Mouse (Mus musculus) hindbrain, embryonic 13.5 days (tissue): Measurements from ENCODE around the gene Mrpl53. TPM values are rescaled to one million over a fixed set of nuclear protein-coding genes. Genes with fewer than 3 reads are reported as not detected.

ENCODE experiments used
- ATAC-seq: fragments of 200-750 bp; cut with Nextera tagmentation; 2 replicates; pipeline ENCODE4 v1.8.0; 2017; ENCODE audit warnings: moderate TSS enrichment; ENCODE audit not compliant: low FRiP score
- H3K27ac ChIP-seq: fragments of 300-500 bp; sonication (generic); 2 replicates; pipeline ENCODE4 v1.5.1; 2015; ENCODE audit warnings: inconsistent platforms, mild to moderate bottlenecking, moderate library complexity
- H3K27me3 ChIP-seq: fragments of 300-500 bp; sonication (generic); 2 replicates; pipeline ENCODE4 v1.6.1; 2015; ENCODE audit warnings: mild to moderate bottlenecking, inconsistent platforms
- H3K36me3 ChIP-seq: fragments of 300-500 bp; sonication (generic); 2 replicates; pipeline ENCODE4 v1.6.1; 2015; ENCODE audit warnings: mild to moderate bottlenecking, inconsistent platforms
- H3K4me1 ChIP-seq: fragments of 300-500 bp; sonication (generic); replicated peaks from 2 replicates; pipeline ENCODE4 v1.6.1; 2015; ENCODE audit warnings: inconsistent platforms
- H3K4me2 ChIP-seq: fragments of 300-500 bp; sonication (generic); 2 replicates; pipeline ENCODE4 v1.6.1; 2015; ENCODE audit warnings: inconsistent platforms, mild to moderate bottlenecking, moderate library complexity
- H3K4me3 ChIP-seq: fragments of 300-500 bp; sonication (generic); 2 replicates; pipeline ENCODE4 v1.5.1; 2015; ENCODE audit warnings: mild to moderate bottlenecking, inconsistent platforms
- H3K9ac ChIP-seq: fragments of 300-500 bp; sonication (generic); 2 replicates; pipeline ENCODE4 v1.6.1; 2015; ENCODE audit warnings: mild to moderate bottlenecking, inconsistent platforms
- H3K9me3 ChIP-seq: fragments of 300-500 bp; sonication (generic); 2 replicates; pipeline ENCODE4 v1.6.1; 2016; ENCODE audit warnings: inconsistent platforms
- WGBS: fragments of 180-500 bp; shearing (Covaris S2); methylation state at CpG from one replicate; pipeline ENCODE4 v1.1.7; 2015; 5-methylcytosine and 5-hydroxymethylcytosine counted together
- polyA plus RNA-seq: library from polyadenylated mRNA; unstranded; fragments of >200 nt; fragmentation: Nextera tagmentation; extraction: Ambion mirVana; gene quantifications from 2 replicates; pipeline ENCODE4 v1.2.1, GENCODE M21; 2015

Gene Mrpl53
- polyA plus RNA-seq, 1 experiment from 2014 or later, result 123 TPM

- Histone ChIP-seq H3K4me2 (no peak overlapping the region), H3K27me3 (peaks cover 25% of the 10 kb centered on the region), H3K4me3 (no peak overlapping the region), H3K4me1 (peaks cover 19% of the 10 kb centered on the region), H3K27ac (no peak overlapping the region), H3K9ac (no peak overlapping the region), H3K36me3 (no peaks in the 10 kb centered on the region), H3K9me3 (no peaks in the 10 kb centered on the region)
- WGBS, result 86% methylated on average over 9 of the region's 9 CpGs
- no peak for ATAC-seq
Measured at GRCm38 (mm10) chr6:83132176-83132919, 23.5 kb downstream of the Mrpl53 start.

GRCm38 (mm10) chr6:83134226-83134625 lies 25.4 kb downstream of the Mrpl53 start:
- Histone ChIP-seq H3K27me3 (peaks cover 25% of the 10 kb centered on the region), H3K27ac (no peak overlapping the region), H3K4me1 (peaks cover 38% of the 10 kb centered on the region), H3K9ac (no peak overlapping the region), H3K4me3 (no peak overlapping the region), H3K36me3 (no peaks in the 10 kb centered on the region), H3K4me2 (no peak overlapping the region), H3K9me3 (no peaks in the 10 kb centered on the region)
- whole genome bisulfite sequencing, result 68% methylated on average over 3 of the region's 3 CpGs
- ATAC-seq, result no peak

- no peak for ATAC-seq
Measured at GRCm38 (mm10) chr6:83134951-83135513, 26.2 kb downstream of the Mrpl53 start, which contains the start of gene Rtkn. Gene Rtkn (plus strand): TSS chr6:83135463.

GRCm38 (mm10) chr6:83135571-83136161 lies 26.8 kb downstream of the Mrpl53 start:
- no peaks in the 10 kb centered on the region for H3K36me3 ChIP-seq
- 2% methylated on average over 37 of the region's 37 CpGs for WGBS
- H3K9ac ChIP-seq, result peak overlapping the region; percentile 51
- no peaks in the 10 kb centered on the region for H3K9me3 ChIP-seq
- peak overlapping the region; percentile 62 for H3K4me2 ChIP-seq
- peaks cover 25% of the 10 kb centered on the region for H3K27me3 ChIP-seq
- H3K4me3 ChIP-seq, result peak overlapping the region; percentile 43; the same call in 1 of the 2 replicates
- peaks cover 40% of the 10 kb centered on the region for H3K4me1 ChIP-seq
- no peak overlapping the region for H3K27ac ChIP-seq
- ATAC-seq, result no peak

More at GRCm38 (mm10) chr6:83134951-83135513, 26.2 kb downstream of the Mrpl53 start, which contains the start of gene Rtkn:
- Histone ChIP-seq H3K27ac (peak within 1 kb of the TSS; percentile 94; the same call in 1 of the 2 replicates), H3K36me3 (no peaks in the 10 kb centered on the region), H3K9ac (peak within 1 kb of the TSS; percentile 51), H3K4me3 (peak within 1 kb of the TSS; percentile 43; the same call in 1 of the 2 replicates), H3K27me3 (peaks cover 25% of the 10 kb centered on the region), H3K4me1 (peaks cover 40% of the 10 kb centered on the region), H3K9me3 (no peaks in the 10 kb centered on the region), H3K4me2 (peak within 1 kb of the TSS; percentile 62)
- 64% methylated on average over 7 of the region's 7 CpGs for WGBS

- peak; percentile 12; the same call in 1 of the 2 replicates for ATAC-seq
- Histone ChIP-seq H3K27me3 (peaks cover 25% of the 10 kb centered on the region), H3K4me3 (peak overlapping the region; percentile 43), H3K27ac (peak overlapping the region; percentile 94), H3K36me3 (no peaks in the 10 kb centered on the region), H3K9ac (peak overlapping the region; percentile 76), H3K4me2 (peak overlapping the region; percentile 62), H3K9me3 (no peaks in the 10 kb centered on the region), H3K4me1 (peaks cover 40% of the 10 kb centered on the region)
- WGBS, result 15% methylated on average over 5 of the region's 5 CpGs
Measured at GRCm38 (mm10) chr6:83136291-83136880, 27.5 kb downstream of the Mrpl53 start.

GRCm38 (mm10) chr6:83136881-83137575 lies 28.2 kb downstream of the Mrpl53 start:
- Histone ChIP-seq H3K9me3 (no peaks in the 10 kb centered on the region), H3K9ac (peak overlapping the region; percentile 76), H3K4me1 (peaks cover 46% of the 10 kb centered on the region), H3K27me3 (peaks cover 25% of the 10 kb centered on the region), H3K4me3 (peak overlapping the region; percentile 43), H3K27ac (peak overlapping the region; percentile 94), H3K36me3 (no peaks in the 10 kb centered on the region), H3K4me2 (peak overlapping the region; percentile 62)
- under 1% methylated on average over 24 of the region's 26 CpGs for WGBS
- ATAC-seq, result peak; percentile 74

GRCm38 (mm10) chr6:83137576-83137950 lies 28.7 kb downstream of the Mrpl53 start:
- H3K4me1 ChIP-seq, result peaks cover 51% of the 10 kb centered on the region
- H3K9me3 ChIP-seq, result no peaks in the 10 kb centered on the region
- H3K27ac ChIP-seq, result peak overlapping the region; percentile 94
- H3K9ac ChIP-seq, result peak overlapping the region; percentile 76
- WGBS, result 1% methylated on average over 12 of the region's 12 CpGs
- no peaks in the 10 kb centered on the region for H3K36me3 ChIP-seq
- H3K4me2 ChIP-seq, result peak overlapping the region; percentile 62
- H3K4me3 ChIP-seq, result peak overlapping the region; percentile 43
- H3K27me3 ChIP-seq, result peaks cover 25% of the 10 kb centered on the region
- ATAC-seq, result peak; percentile 55

- peaks cover 56% of the 10 kb centered on the region for H3K4me1 ChIP-seq
- under 1% methylated on average over 11 of the region's 11 CpGs for WGBS
Measured at GRCm38 (mm10) chr6:83138056-83138455, 29.2 kb downstream of the Mrpl53 start.

GRCm38 (mm10) chr6:83140044-83140443 lies 31.2 kb downstream of the Mrpl53 start:
- ATAC-seq, result no peak
- no peaks in the 10 kb centered on the region for H3K36me3 ChIP-seq
- H3K4me2 ChIP-seq, result no peak overlapping the region
- H3K9me3 ChIP-seq, result no peaks in the 10 kb centered on the region
- WGBS, result 92% methylated on average over 8 of the region's 8 CpGs
- H3K4me3 ChIP-seq, result no peak overlapping the region
- 0 out of 2 replicates have a peak overlapping the region, but pooled peaks have one; percentile 24 for H3K9ac ChIP-seq
- H3K27me3 ChIP-seq, result peaks cover 18% of the 10 kb centered on the region
- no peak overlapping the region for H3K27ac ChIP-seq
- peaks cover 57% of the 10 kb centered on the region for H3K4me1 ChIP-seq

More at GRCm38 (mm10) chr6:83138056-83138455, 29.2 kb downstream of the Mrpl53 start:
- H3K9me3 ChIP-seq, result no peaks in the 10 kb centered on the region
- H3K9ac ChIP-seq, result peak overlapping the region; percentile 76
- H3K4me2 ChIP-seq, result peak overlapping the region; percentile 62
- H3K27me3 ChIP-seq, result peaks cover 25% of the 10 kb centered on the region
- peak overlapping the region; percentile 94 for H3K27ac ChIP-seq
- no peaks in the 10 kb centered on the region for H3K36me3 ChIP-seq
- no peak; the same call in 1 of the 2 replicates for ATAC-seq
- peak overlapping the region; percentile 43 for H3K4me3 ChIP-seq

- peak overlapping the region; percentile 75 for H3K9ac ChIP-seq
- no peak overlapping the region for H3K27ac ChIP-seq
- H3K4me3 ChIP-seq, result peak overlapping the region; percentile 41; the same call in 1 of the 2 replicates
- ATAC-seq, result no peak
- peaks cover 45% of the 10 kb centered on the region for H3K4me1 ChIP-seq
- H3K27me3 ChIP-seq, result peaks cover 2% of the 10 kb centered on the region; the same call in 1 of the 2 replicates
- no peaks in the 10 kb centered on the region for H3K9me3 ChIP-seq
- WGBS, result 27% methylated on average over 4 of the region's 4 CpGs
- peak overlapping the region; percentile 71 for H3K4me2 ChIP-seq
- no peaks in the 10 kb centered on the region for H3K36me3 ChIP-seq
Measured at GRCm38 (mm10) chr6:83141636-83142035, 32.8 kb downstream of the Mrpl53 start.

- peaks cover 39% of the 10 kb centered on the region for H3K4me1 ChIP-seq
- 2% methylated on average over 41 of the region's 41 CpGs for WGBS
- H3K9me3 ChIP-seq, result no peaks in the 10 kb centered on the region
- no peak overlapping the region; the same call in 1 of the 2 replicates for H3K27ac ChIP-seq
- H3K4me3 ChIP-seq, result peak overlapping the region; percentile 41
- no peaks in the 10 kb centered on the region for H3K27me3 ChIP-seq
- peak overlapping the region; percentile 75 for H3K9ac ChIP-seq
- peak overlapping the region; percentile 71 for H3K4me2 ChIP-seq
- peaks cover 1% of the 10 kb centered on the region; the same call in 1 of the 2 replicates for H3K36me3 ChIP-seq
- ATAC-seq, result no peak; the same call in 1 of the 2 replicates
Measured at GRCm38 (mm10) chr6:83142211-83142731, 33.4 kb downstream of the Mrpl53 start.
